Mouse (Mus musculus): Measurements from ENCODE around the gene Tmem234.

Gene Tmem234

GRCm38 (mm10) chr4:129672878-129673449 lies 72.5 kb downstream of the Tmem234 start:
- no peak for DNase-seq

Measured in kidney, postnatal 10 days (tissue).